In the genomic region with DNA sequence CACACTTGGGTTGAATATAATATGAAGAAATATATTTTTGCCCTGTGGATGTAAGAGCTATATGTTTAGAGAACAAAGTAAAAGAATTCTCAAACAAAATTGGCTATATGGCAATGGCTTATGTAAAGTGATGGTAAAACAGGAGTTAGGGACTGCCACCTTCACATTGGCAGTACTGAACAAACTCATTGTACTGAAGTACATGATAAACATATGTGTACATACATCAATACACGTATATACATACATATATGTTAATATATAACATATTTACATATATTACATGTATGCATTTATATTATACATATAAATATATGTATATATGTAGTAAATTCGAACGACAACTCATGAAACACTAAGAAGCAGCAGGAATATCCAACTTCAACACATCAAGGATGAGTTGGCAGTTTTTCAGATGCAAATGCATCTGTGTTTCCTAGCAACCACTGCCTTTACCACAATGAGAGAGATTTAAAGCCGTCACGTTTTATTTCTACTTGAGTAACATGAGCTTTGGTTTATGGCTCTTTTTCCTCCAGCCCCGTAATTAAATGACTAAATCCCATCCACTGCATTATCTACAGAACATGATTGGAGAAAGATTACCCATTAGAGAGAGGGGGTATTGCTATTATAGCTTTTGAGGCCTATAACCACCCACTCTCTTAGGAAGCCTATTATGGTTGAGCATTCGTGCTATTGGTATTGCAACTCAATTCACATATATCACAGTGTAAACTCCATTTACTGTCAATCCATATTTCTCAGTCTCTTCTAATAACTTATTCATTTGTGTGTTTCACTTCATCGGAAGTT, we compare ENCODE assay signal across 14 mouse cellular contexts.
A peak's percentile ranks its signal among the peaks of the same experiment; 100 is the strongest.
DNase-seq lines count a peak whose midpoint lies in the region; ATAC-seq lines count a peak whose summit lies in the region.
"Had no signal": no experiment of that assay in that cellular context is flagged by ENCODE, and none has a peak within 500 bp of the region (broad histone marks: within the 10 kb centered on the region; RNA-seq: fewer than 3 reads in every experiment).

No protein-coding gene starts in this region.

- 68% methylated on average over 8 of the region's 8 CpGs for WGBS in embryonic facial prominence, embryonic 14.5 days
- 82% methylated on average over 8 of the region's 8 CpGs for WGBS in embryonic facial prominence, embryonic 10.5 days
- WGBS in midbrain, embryonic 11.5 days, result 53% methylated on average over 8 of the region's 8 CpGs
- WGBS in midbrain, embryonic 10.5 days, result 66% methylated on average over 8 of the region's 8 CpGs
- 37% methylated on average over 8 of the region's 8 CpGs for WGBS in hindbrain, embryonic 16.5 days
- 30% methylated on average over 8 of the region's 8 CpGs for WGBS in neural tube, embryonic 14.5 days
- 76% methylated on average over 8 of the region's 8 CpGs for WGBS in heart, embryonic 11.5 days (ENCODE audit: insufficient replicate concordance)

- no peaks in the 10 kb centered on the region for H3K27me3 ChIP-seq in embryonic facial prominence, embryonic 14.5 days (replicated peaks; ENCODE audit: control insufficient read depth, insufficient read depth, low read length)
- no peaks in the 10 kb centered on the region for H3K27me3 ChIP-seq in embryonic facial prominence, embryonic 10.5 days (replicated peaks; ENCODE audit: low read depth, poor library complexity, severe bottlenecking)
- no peaks in the 10 kb centered on the region for H3K27me3 ChIP-seq in midbrain, embryonic 11.5 days (ENCODE audit: control insufficient read depth, insufficient read depth, low read length)
- H3K27me3 ChIP-seq in midbrain, embryonic 10.5 days (ENCODE audit: low read depth, poor library complexity, severe bottlenecking), result no peaks in the 10 kb centered on the region
- H3K27me3 ChIP-seq in hindbrain, embryonic 16.5 days (replicated peaks; ENCODE audit: control insufficient read depth, insufficient read depth, low read length), result no peaks in the 10 kb centered on the region
- no peaks in the 10 kb centered on the region for H3K27me3 ChIP-seq in neural tube, embryonic 14.5 days (ENCODE audit: control insufficient read depth, insufficient read depth, low read length)
- H3K27me3 ChIP-seq in heart, embryonic 11.5 days (ENCODE audit: control insufficient read depth, insufficient read depth, low read length), result no peaks in the 10 kb centered on the region
- H3K27me3 ChIP-seq: limb, embryonic 13.5 days had no signal

- no peak overlapping the region for H3K4me2 ChIP-seq in embryonic facial prominence, embryonic 14.5 days (ENCODE audit: low read depth, low read length)
- H3K4me2 ChIP-seq in midbrain, embryonic 11.5 days, result no peak overlapping the region
- no peak overlapping the region for H3K4me2 ChIP-seq in hindbrain, embryonic 16.5 days (ENCODE audit: low read length)
- no peak overlapping the region for H3K4me2 ChIP-seq in neural tube, embryonic 14.5 days (ENCODE audit: low read depth, low read length)
- H3K4me2 ChIP-seq in heart, embryonic 11.5 days, result no peak overlapping the region
- H3K4me2 ChIP-seq: limb, embryonic 13.5 days had no signal

- peak; percentile 17 for DNase-seq in embryonic facial prominence, embryonic 14.5 days (ENCODE audit: low spot score)
- DNase-seq in embryonic facial prominence, embryonic 10.5 days (ENCODE audit: low spot score), result no peak
- peak; percentile 81 for DNase-seq in midbrain, embryonic 11.5 days (ENCODE audit: low spot score, missing footprints)
- no peak for DNase-seq in midbrain, embryonic 10.5 days (ENCODE audit: low spot score)
- no peak for DNase-seq in spleen, postnatal 4 days (ENCODE audit: low spot score in 2 of 2)
- DNase-seq: adrenal gland, postnatal 36 days; cerebellum, adult 2 months; kidney, adult 9 months; lung, adult 18-20 months; right cerebral cortex, postnatal 14 days had no signal

- no peaks in the 10 kb centered on the region for H3K4me1 ChIP-seq in embryonic facial prominence, embryonic 14.5 days (ENCODE audit: control insufficient read depth, insufficient read depth, low read length)
- no peaks in the 10 kb centered on the region for H3K4me1 ChIP-seq in embryonic facial prominence, embryonic 10.5 days
- H3K4me1 ChIP-seq in midbrain, embryonic 11.5 days (ENCODE audit: control insufficient read depth, insufficient read depth, low read length), result peaks cover 2% of the 10 kb centered on the region; the same call in 1 of the 2 replicates
- peaks cover 4% of the 10 kb centered on the region for H3K4me1 ChIP-seq in midbrain, embryonic 10.5 days
- H3K4me1 ChIP-seq in hindbrain, embryonic 16.5 days (ENCODE audit: control insufficient read depth, insufficient read depth, low read depth, low read length), result peaks cover 3% of the 10 kb centered on the region; the same call in 1 of the 2 replicates
- peaks cover 8% of the 10 kb centered on the region; the same call in 1 of the 2 replicates for H3K4me1 ChIP-seq in neural tube, embryonic 14.5 days (ENCODE audit: control insufficient read depth, insufficient read depth, low read length)
- H3K4me1 ChIP-seq in heart, embryonic 11.5 days (ENCODE audit: control insufficient read depth, insufficient read depth, low read length), result no peaks in the 10 kb centered on the region
- H3K4me1 ChIP-seq: limb, embryonic 13.5 days had no signal

- no peaks in the 10 kb centered on the region for H3K36me3 ChIP-seq in embryonic facial prominence, embryonic 14.5 days (ENCODE audit: control insufficient read depth, insufficient read depth, low read length)
- H3K36me3 ChIP-seq in embryonic facial prominence, embryonic 10.5 days (replicated peaks), result no peaks in the 10 kb centered on the region
- no peaks in the 10 kb centered on the region for H3K36me3 ChIP-seq in midbrain, embryonic 11.5 days (ENCODE audit: control insufficient read depth, insufficient read depth, low read length)
- no peaks in the 10 kb centered on the region for H3K36me3 ChIP-seq in midbrain, embryonic 10.5 days
- no peaks in the 10 kb centered on the region for H3K36me3 ChIP-seq in hindbrain, embryonic 16.5 days (ENCODE audit: control insufficient read depth, insufficient read depth, low read length)
- no peaks in the 10 kb centered on the region for H3K36me3 ChIP-seq in neural tube, embryonic 14.5 days (ENCODE audit: control insufficient read depth, insufficient read depth, low read length)
- no peaks in the 10 kb centered on the region for H3K36me3 ChIP-seq in heart, embryonic 11.5 days (ENCODE audit: control insufficient read depth, insufficient read depth, low read length)
- H3K36me3 ChIP-seq: limb, embryonic 13.5 days had no signal

- ATAC-seq in embryonic facial prominence, embryonic 14.5 days (ENCODE audit: low read depth), result peak; percentile 63; the same call in 1 of the 2 replicates
- peak; percentile 72 for ATAC-seq in midbrain, embryonic 11.5 days (ENCODE audit: low FRiP score)
- ATAC-seq in hindbrain, embryonic 16.5 days, result peak; percentile 57
- ATAC-seq in neural tube, embryonic 14.5 days (ENCODE audit: low read depth), result peak; percentile 80
- no peak for ATAC-seq in heart, embryonic 11.5 days (replicated peaks; ENCODE audit: insufficient number of reproducible peaks, low FRiP score, low TSS enrichment)

- H3K9me3 ChIP-seq in embryonic facial prominence, embryonic 14.5 days (ENCODE audit: control insufficient read depth, low read length), result no peaks in the 10 kb centered on the region
- H3K9me3 ChIP-seq in embryonic facial prominence, embryonic 10.5 days, result no peaks in the 10 kb centered on the region
- H3K9me3 ChIP-seq in midbrain, embryonic 11.5 days (ENCODE audit: control insufficient read depth, low read length), result no peaks in the 10 kb centered on the region
- no peaks in the 10 kb centered on the region for H3K9me3 ChIP-seq in midbrain, embryonic 10.5 days (replicated peaks)
- H3K9me3 ChIP-seq in hindbrain, embryonic 16.5 days (ENCODE audit: control insufficient read depth, low read length), result no peaks in the 10 kb centered on the region
- H3K9me3 ChIP-seq in neural tube, embryonic 14.5 days (ENCODE audit: control insufficient read depth, low read length), result no peaks in the 10 kb centered on the region
- no peaks in the 10 kb centered on the region for H3K9me3 ChIP-seq in heart, embryonic 11.5 days (replicated peaks; ENCODE audit: control insufficient read depth, low read length)
- H3K9me3 ChIP-seq: limb, embryonic 13.5 days had no signal

- H3K4me3 ChIP-seq in embryonic facial prominence, embryonic 14.5 days (ENCODE audit: low read depth, low read length), result no peak overlapping the region
- no peak overlapping the region for H3K4me3 ChIP-seq in embryonic facial prominence, embryonic 10.5 days
- H3K4me3 ChIP-seq in midbrain, embryonic 11.5 days (ENCODE audit: low read depth, low read length), result no peak overlapping the region
- no peak overlapping the region for H3K4me3 ChIP-seq in midbrain, embryonic 10.5 days
- no peak overlapping the region for H3K4me3 ChIP-seq in hindbrain, embryonic 16.5 days (ENCODE audit: low read length)
- H3K4me3 ChIP-seq in neural tube, embryonic 14.5 days (ENCODE audit: low read depth, low read length), result no peak overlapping the region
- no peak overlapping the region for H3K4me3 ChIP-seq in heart, embryonic 11.5 days (ENCODE audit: low read depth, low read length)
- H3K4me3 ChIP-seq: limb, embryonic 13.5 days had no signal

- no peak overlapping the region for H3K27ac ChIP-seq in embryonic facial prominence, embryonic 14.5 days (replicated peaks; ENCODE audit: low read depth, low read length)
- H3K27ac ChIP-seq in embryonic facial prominence, embryonic 10.5 days (replicated peaks), result no peak overlapping the region
- H3K27ac ChIP-seq in midbrain, embryonic 11.5 days (ENCODE audit: low read depth, low read length), result no peak overlapping the region
- H3K27ac ChIP-seq in midbrain, embryonic 10.5 days (replicated peaks), result no peak overlapping the region
- H3K27ac ChIP-seq in hindbrain, embryonic 16.5 days (ENCODE audit: low read depth, low read length), result no peak overlapping the region
- no peak overlapping the region for H3K27ac ChIP-seq in neural tube, embryonic 14.5 days (ENCODE audit: low read depth, low read length)
- H3K27ac ChIP-seq in heart, embryonic 11.5 days (ENCODE audit: low read depth, low read length), result no peak overlapping the region
- H3K27ac ChIP-seq: limb, embryonic 13.5 days had no signal

- no peak overlapping the region for H3K9ac ChIP-seq in embryonic facial prominence, embryonic 14.5 days (ENCODE audit: low read depth, low read length)
- H3K9ac ChIP-seq in midbrain, embryonic 11.5 days (ENCODE audit: low read length), result no peak overlapping the region
- H3K9ac ChIP-seq in hindbrain, embryonic 16.5 days (ENCODE audit: low read depth, low read length), result no peak overlapping the region
- no peak overlapping the region for H3K9ac ChIP-seq in neural tube, embryonic 14.5 days (replicated peaks; ENCODE audit: low read depth, low read length)
- H3K9ac ChIP-seq in heart, embryonic 11.5 days (ENCODE audit: low read depth, low read length), result no peak overlapping the region
- H3K9ac ChIP-seq: limb, embryonic 13.5 days had no signal

Comparison
In these comparisons a context has a peak if more than half of its experiments do, and no peak if none do; other contexts are left out.
1. DNase-seq: peak in embryonic facial prominence, embryonic 14.5 days (single experiment) and midbrain, embryonic 11.5 days (single experiment); none in embryonic facial prominence, embryonic 10.5 days (single experiment), midbrain, embryonic 10.5 days (single experiment) and spleen, postnatal 4 days (0 of 2).